Mouse (Mus musculus) gastrocnemius, adult 2 months (tissue): ENCODE results near the gene C1qtnf5. TPM values are rescaled to one million over a fixed set of nuclear protein-coding genes. Genes with fewer than 3 reads are reported as not detected.

Experiments used
- DNase-seq: peaks from one replicate; pipeline ENCODE4 v3.0.0; 2022
- H3K27ac ChIP-seq: fragments of 200-600 bp; 2 replicates; pipeline ENCODE4 v1.8.1; 2022; ENCODE audit warnings: mild to moderate bottlenecking
- H3K4me3 ChIP-seq: fragments of 200-600 bp; 2 replicates; pipeline ENCODE4 v1.8.1; 2022; ENCODE audit warnings: mild to moderate bottlenecking, moderate library complexity
- CTCF ChIP-seq: fragments of 200-600 bp; IDR thresholded peaks from 2 replicates; pipeline ENCODE4 v1.8.1; 2022; ENCODE audit warnings: antibody characterized with exemption, mild to moderate bottlenecking, moderate library complexity
- intact Hi-C: fragments of 180-260 bp; cut with DNase I; formaldehyde crosslinking; loops from one replicate; pipeline ENCODE4 v1.15.1; 2025
- total RNA-seq, 2 experiments: library from RNA; stranded (reverse); gene quantifications; 2 replicates each; pipeline ENCODE4 v1.2.3; 2021

C1qtnf5 gene
- total RNA-seq, 2 experiments from 2014 or later: 2.5 to 7.6 TPM

DNA sequence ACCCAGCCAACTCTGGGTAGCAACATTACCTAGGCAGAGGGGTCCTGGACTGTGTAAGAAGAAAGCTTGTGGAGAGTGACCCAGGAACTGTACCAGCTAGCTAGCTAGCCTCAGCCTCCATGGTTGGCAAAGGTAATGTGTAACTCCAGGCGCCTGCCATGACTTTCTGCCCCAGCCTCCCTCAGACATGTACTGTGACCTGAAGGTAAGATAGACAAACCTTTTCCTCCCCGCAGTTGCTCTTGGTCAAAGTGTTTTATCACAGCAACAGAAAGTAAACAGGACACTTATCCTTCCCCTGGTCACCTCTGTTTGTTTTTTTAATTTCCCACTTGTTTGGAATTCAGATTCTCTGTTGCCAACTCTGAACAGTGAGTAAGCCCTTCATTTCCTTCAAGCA lies 7.4 kb downstream of the C1qtnf5 start:
- no peak for TF ChIP-seq CTCF
- DNase-seq: no peak
- Histone ChIP-seq H3K4me3 (no peak overlapping the region), H3K27ac (no peak overlapping the region)
- intact Hi-C loops: no loop called here

DNA sequence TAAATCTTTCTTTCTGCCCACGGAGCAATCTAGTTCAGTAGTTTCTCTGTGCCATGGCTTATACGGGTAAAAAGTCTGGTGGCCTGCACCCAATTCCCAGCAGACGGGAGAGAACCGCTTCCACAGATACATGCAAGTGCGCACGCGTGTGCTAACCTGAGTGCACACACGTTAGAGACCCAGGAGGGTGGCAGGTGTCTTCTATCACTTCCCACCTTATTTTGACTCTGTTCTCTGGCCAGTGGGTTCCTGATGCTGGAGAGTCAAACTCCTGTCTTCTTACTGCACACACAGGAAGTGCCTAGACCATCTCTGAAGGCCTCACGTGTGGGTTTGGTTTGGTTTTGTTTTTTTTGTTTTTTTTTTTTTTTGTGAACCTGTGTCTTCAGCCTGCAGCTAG lies 8.6 kb downstream of the C1qtnf5 start:
- H3K4me3 ChIP-seq: no peak overlapping the region
- intact Hi-C loops: no loop called here
- no peak for TF ChIP-seq CTCF
- no peak for DNase-seq
- no peak overlapping the region for H3K27ac ChIP-seq

DNA sequence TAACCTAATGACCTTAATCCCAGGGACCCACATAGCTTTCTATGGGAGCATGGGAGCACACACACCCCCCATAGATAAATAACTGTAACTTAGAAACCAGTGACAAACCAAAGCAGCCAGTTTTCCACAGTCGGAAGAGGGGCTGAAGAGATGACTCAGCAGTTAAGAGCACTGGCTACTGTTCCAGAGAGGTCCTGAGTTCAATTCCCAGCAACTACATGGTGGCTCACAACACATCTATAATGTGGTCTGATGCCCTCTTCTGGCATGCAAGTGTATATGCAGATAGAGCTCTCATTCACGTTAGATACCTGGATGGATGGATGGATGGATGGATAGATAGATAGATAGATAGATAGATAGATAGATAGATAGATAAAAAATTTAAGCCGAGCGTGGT lies 9.1 kb downstream of the C1qtnf5 start:
- no peak for DNase-seq
- Histone ChIP-seq H3K4me3 (no peak overlapping the region), H3K27ac (no peak overlapping the region)
- intact Hi-C loops: no loop called here
- peak; percentile 28; the same call in 1 of the 2 replicates for TF ChIP-seq CTCF

DNA sequence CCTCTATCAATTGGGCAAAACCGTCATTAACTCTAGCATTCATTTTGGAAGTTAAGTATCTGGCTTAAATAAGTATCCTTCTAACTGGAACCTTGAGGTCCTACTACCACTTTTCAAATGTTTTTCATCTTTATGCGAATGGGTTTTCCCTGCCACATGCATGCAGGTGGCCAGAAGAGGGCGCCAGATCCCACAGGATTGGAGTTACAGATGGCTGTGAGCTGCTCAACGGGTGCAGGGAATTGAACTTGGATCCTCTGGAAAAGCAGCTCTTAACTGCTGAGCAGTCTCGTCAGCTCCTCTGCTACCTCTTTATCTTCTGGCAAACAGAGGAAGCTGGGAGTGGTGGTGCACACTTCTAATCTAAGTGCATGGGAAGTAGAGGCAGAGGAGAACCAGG lies 12.0 kb downstream of the C1qtnf5 start:
- peak; percentile 47 for DNase-seq
- intact Hi-C loops: no loop called here
- peak; percentile 71 for TF ChIP-seq CTCF
- Histone ChIP-seq H3K27ac (no peak overlapping the region), H3K4me3 (no peak overlapping the region)

DNA sequence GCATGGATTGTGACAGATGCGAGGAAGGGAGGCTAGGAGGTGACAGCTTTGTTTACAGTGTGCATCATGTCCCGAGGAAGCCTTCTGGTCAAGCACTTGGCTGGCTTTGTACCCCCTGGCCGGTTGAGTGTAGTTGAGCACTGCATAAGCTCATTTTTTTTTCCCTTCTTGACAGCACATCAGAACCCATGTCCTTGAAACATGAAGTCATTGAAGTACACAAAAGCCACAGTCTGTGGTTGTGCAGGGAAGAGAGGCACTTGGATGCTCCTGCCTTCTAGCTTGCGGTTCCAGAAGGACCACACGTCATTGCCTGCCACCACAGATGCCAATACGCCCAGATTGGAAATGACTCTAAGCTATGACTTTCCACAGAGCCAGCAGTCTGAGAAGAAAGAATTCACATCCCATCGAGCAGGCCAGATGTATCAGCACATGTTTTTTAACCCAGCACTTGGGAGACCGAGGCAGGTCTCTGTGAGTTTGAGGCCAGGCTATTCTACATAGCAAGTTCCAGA lies 13.0 kb downstream of the C1qtnf5 start:
- Histone ChIP-seq H3K4me3 (no peak overlapping the region), H3K27ac (no peak overlapping the region)
- TF ChIP-seq CTCF: no peak
- intact Hi-C loops: loop anchor here (1.0 kb wide), 1 partner anchor 30 kb away; no protein-coding TSS in a partner anchor
- no peak for DNase-seq

DNA sequence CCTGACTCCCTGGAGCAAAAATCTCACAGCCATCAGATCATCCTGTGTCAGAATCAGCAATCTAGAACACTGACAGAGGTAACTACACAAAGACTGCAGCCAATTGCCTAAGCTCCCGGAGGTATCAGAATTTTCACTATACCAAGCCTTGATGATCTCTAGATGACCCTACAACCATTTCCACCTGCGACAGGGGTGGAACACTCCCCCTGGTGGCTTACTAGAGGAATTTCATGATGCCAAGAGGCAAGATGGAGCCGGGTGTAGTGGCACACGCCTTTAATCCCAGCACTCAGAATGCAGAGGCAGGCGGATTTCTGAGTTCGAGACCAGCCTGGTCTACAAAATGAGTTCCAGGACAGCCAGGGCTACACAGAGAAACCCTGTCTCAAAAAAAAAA lies 17.3 kb downstream of the C1qtnf5 start:
- intact Hi-C loops: no loop called here
- no peak for DNase-seq
- H3K4me3 ChIP-seq: no peak overlapping the region
- TF ChIP-seq CTCF: peak; percentile 69
- no peak overlapping the region for H3K27ac ChIP-seq

DNA sequence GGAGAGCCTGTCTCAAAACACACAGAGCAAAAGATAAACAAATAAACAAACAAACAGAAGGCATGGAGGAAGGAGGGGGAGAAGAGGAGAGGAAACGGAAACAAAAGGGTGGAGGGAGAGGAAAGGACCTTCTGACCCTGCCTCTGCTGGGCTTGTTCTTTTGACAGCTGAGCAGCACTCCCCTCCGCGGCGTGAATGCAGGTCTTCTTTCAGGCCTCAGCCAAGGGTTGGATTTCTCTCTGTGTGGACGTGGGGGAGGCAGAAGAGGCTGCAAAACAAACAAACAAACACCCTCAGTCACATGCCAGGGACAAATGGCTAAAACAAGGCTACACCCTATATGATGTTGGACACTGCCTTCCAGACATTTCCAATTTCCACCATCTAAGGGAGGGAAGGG lies 18.0 kb downstream of the C1qtnf5 start:
- Histone ChIP-seq H3K27ac (no peak overlapping the region), H3K4me3 (no peak overlapping the region)
- no peak for TF ChIP-seq CTCF
- DNase-seq: no peak
- intact Hi-C loops: loop anchor here (5.0 kb wide), 1 partner anchor 122 kb away; no protein-coding TSS in a partner anchor

DNA sequence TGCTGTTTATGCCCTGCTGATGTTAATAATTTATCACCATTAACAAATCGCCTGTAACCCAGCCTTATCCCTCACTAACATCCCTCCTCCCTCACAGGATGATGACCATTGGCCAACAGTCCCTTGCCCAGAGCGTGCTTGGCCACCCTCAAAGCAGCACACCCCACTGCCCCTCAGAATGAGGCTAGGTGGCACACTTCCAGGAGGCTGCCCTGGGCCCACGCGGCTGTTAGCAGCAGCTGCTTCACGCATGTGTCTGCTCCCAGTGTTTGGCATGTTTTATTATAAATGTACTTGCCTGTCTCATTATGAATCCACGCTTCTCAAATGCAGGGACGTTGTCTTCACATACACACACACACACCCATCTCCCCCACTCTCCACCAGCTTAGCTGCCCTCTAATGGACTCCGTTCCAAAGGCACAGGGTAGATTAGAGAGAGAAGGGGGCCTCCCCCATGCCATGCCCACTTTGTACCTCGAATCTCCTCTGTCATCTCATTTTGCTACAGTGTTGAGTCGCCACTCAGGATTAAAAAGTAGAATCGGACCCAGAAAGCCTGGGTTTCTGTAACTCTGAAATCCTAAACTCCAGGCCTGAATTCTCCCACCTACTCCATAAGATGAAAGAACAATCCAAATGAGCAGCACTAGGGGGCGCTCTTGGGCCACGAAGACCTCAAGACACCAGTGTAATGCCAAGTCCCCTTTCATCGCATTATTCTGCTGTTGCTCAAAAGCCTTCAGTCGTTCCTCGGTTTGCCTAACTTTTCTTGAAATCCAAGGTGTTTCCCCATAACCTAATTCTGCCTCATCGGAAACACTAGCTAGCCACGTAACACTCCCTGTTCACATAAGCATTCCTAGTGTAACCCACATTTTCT lies 18.7 kb downstream of the C1qtnf5 start:
- peak; percentile 93 for TF ChIP-seq CTCF
- Histone ChIP-seq H3K4me3 (peak overlapping the region; percentile 64), H3K27ac (peak overlapping the region; percentile 83)
- intact Hi-C loops: loop anchor here (2.0 to 5.0 kb wide), 2 partner anchors 122 to 269 kb away; no protein-coding TSS in a partner anchor
- DNase-seq: peak; percentile 87

DNA sequence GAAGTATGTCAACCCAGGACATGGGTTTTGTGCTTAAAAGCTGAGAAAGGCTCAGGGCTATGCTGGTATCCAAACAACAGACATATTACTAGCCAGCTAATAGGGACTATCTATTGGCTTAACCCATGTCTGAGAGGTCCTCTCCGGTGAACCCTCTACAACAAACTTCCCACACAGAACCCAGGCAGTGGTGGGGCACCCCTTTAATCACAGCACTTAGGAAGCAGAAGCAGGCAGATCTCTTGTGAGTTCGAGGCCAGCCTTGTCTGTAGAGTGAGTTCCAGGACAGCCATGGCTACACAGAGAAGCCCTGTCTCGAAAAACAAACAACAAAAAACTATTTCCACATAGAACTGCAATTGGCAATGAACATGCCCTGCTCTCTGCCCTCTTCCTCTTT lies 19.7 kb downstream of the C1qtnf5 start:
- no peak for DNase-seq
- peak overlapping the region; percentile 83 for H3K27ac ChIP-seq
- H3K4me3 ChIP-seq: no peak overlapping the region; the same call in 1 of the 2 replicates
- TF ChIP-seq CTCF: no peak
- intact Hi-C loops: loop anchor here (2.0 to 5.0 kb wide), 2 partner anchors 121 to 268 kb away; no protein-coding TSS in a partner anchor

DNA sequence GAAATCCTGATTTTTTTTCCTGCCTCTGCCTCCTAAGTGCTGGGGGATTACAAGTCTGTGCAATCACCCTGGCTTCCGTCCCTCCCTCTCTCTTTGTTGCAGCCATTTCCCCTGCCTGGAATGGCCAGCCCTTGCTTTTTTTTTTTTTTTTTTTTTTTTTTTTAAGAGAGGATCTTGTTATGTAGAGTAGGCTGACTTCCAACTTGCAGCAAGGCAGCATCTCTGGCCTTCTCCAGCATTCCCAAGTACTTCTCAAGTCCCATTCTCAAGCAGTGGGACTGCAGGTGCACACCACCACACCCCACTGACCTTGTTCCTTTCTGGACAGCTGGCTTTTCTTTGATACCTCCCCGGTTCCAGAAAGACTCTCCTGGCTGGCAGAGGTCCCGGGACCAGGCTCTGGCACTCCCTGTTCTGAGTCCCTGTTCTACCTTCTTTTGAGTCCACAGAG lies 20.3 kb downstream of the C1qtnf5 start:
- peak; percentile 55 for DNase-seq
- intact Hi-C loops: loop anchor here (2.0 to 5.0 kb wide), 2 partner anchors 120 to 267 kb away; no protein-coding TSS in a partner anchor
- H3K27ac ChIP-seq: peak overlapping the region; percentile 83
- no peak overlapping the region for H3K4me3 ChIP-seq
- TF ChIP-seq CTCF: no peak

DNA sequence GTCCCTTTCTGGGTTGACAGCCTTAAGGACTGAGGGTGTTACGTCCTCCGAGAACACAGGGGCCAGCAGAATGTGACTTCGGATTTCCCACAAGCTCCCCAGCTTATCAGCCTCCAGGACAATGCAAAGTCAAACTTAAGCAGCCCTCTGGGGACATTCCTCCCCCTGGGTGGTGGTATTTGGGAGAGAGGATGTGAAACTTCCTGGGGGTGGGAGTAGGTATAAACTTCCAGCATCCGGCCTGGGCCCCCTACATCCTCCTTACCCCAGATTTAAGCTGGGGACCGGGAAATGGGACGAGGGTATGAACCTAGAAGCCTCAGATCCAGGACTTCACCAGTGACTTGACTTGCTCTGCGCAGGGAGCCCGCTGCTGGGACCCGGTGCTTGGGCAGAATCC lies 22.6 kb downstream of the C1qtnf5 start:
- Histone ChIP-seq H3K4me3 (peak overlapping the region; percentile 66), H3K27ac (peak overlapping the region; percentile 94)
- DNase-seq: no peak
- intact Hi-C loops: loop anchor here (5.0 kb wide), 2 partner anchors 43 to 118 kb away; no protein-coding TSS in a partner anchor
- no peak for TF ChIP-seq CTCF

DNA sequence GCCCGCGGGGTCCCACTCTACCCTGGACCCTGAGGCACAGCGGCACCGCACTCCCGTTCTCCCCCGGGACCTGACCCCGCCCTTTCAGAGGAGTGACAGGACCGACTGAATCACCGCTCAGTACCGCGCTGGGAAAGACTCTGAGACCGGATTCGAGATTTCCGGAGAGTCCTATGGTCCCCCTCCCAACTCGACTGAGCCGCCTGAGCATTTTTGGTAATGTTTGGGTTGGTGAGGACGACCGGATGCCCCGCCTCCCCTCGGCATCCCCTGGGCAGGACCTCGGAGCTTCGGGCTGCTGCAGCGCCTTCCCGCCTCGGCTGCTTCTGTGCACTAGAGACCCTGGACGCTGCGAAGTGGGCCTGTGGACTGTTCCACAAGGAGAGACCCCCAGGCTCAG lies 23.0 kb downstream of the C1qtnf5 start:
- intact Hi-C loops: loop anchor here (5.0 kb wide), 1 partner anchor 42 kb away; no protein-coding TSS in a partner anchor
- no peak for TF ChIP-seq CTCF
- Histone ChIP-seq H3K4me3 (peak overlapping the region; percentile 66), H3K27ac (peak overlapping the region; percentile 94)
- peak; percentile 77 for DNase-seq
